Comparison of ENCODE assay signal across 23 mouse cellular contexts in the genomic region with DNA sequence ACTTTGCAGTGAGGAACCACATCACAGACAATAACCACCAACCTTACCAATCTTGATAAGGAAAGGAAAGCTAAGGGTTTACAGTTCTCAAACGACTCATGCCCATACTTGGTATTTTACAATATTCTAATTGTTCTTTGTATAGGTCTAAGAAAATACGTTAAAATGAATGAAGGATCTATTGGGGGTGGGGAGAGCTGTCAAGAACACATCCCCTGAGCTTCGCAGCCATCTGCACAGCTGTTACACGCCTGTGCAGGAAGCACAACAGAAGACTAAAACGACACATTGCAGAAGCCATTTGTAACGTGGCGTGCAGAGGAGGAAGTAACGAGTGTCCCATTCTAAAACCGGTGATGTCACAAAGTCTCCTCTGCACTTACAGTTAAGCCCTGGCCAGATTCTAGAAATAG.
DNase-seq lines count a peak whose midpoint lies in the region; ATAC-seq and TF ChIP-seq lines count a peak whose summit lies in the region.
"Had no signal": no experiment of that assay in that cellular context is flagged by ENCODE, and none has a peak within 500 bp of the region (broad histone marks: within the 10 kb centered on the region; RNA-seq: fewer than 3 reads in every experiment).

No protein-coding gene starts in this region.

- no peaks in the 10 kb centered on the region for H3K9me3 ChIP-seq in embryonic facial prominence, embryonic 14.5 days (ENCODE audit: control insufficient read depth, low read length)
- no peaks in the 10 kb centered on the region for H3K9me3 ChIP-seq in embryonic facial prominence, embryonic 10.5 days
- H3K9me3 ChIP-seq: embryonic facial prominence, embryonic 12.5 days; forebrain, embryonic 13.5 days; limb, embryonic 10.5 days; midbrain, embryonic 13.5 days; neural tube, embryonic 12.5 days; stomach, embryonic 15.5 days had no signal

- ATAC-seq in embryonic facial prominence, embryonic 14.5 days (ENCODE audit: low read depth): no peak
- ATAC-seq in granulocyte monocyte progenitor cell, adult 5-6 weeks (replicated peaks; ENCODE audit: poor library complexity, severe bottlenecking): peak; percentile 40; the same call in 1 of the 2 replicates
- ATAC-seq: forebrain, embryonic 13.5 days; midbrain, embryonic 13.5 days had no signal

- no peak overlapping the region for H3K9ac ChIP-seq in embryonic facial prominence, embryonic 14.5 days (ENCODE audit: low read depth, low read length)
- H3K9ac ChIP-seq: embryonic facial prominence, embryonic 12.5 days; forebrain, embryonic 13.5 days; midbrain, embryonic 13.5 days; neural tube, embryonic 12.5 days; stomach, embryonic 15.5 days had no signal

- H3K36me3 ChIP-seq in embryonic facial prominence, embryonic 14.5 days (ENCODE audit: control insufficient read depth, insufficient read depth, low read length): peaks cover 32% of the 10 kb centered on the region; the same call in 1 of the 2 replicates
- H3K36me3 ChIP-seq in embryonic facial prominence, embryonic 10.5 days (replicated peaks): peaks cover 3% of the 10 kb centered on the region; the same call in 1 of the 2 replicates
- no peaks in the 10 kb centered on the region for H3K36me3 ChIP-seq in thymus, adult 2 months (ENCODE audit: control insufficient read depth, insufficient read depth, low read length)
- H3K36me3 ChIP-seq: embryonic facial prominence, embryonic 12.5 days; limb, embryonic 10.5 days; stomach, embryonic 15.5 days had no signal

- H3K27ac ChIP-seq in embryonic facial prominence, embryonic 14.5 days (replicated peaks; ENCODE audit: low read depth, low read length): no peak overlapping the region
- H3K27ac ChIP-seq in embryonic facial prominence, embryonic 10.5 days (replicated peaks): no peak overlapping the region
- H3K27ac ChIP-seq in thymus, adult 2 months (ENCODE audit: control insufficient read depth, insufficient read depth, low read length): peak overlapping the region; percentile 71
- H3K27ac ChIP-seq: embryonic facial prominence, embryonic 12.5 days; forebrain, embryonic 13.5 days; limb, embryonic 10.5 days; macrophage; midbrain, embryonic 13.5 days; neural tube, embryonic 12.5 days; stomach, embryonic 15.5 days had no signal

- TF ChIP-seq POLR2A in thymus, adult 2 months (IDR thresholded peaks at IDR 0.05; ENCODE audit: control insufficient read depth, extremely low read depth, insufficient read depth, low read length, poor library complexity): no peak

- peak; percentile 12 for DNase-seq in embryonic facial prominence, embryonic 14.5 days (ENCODE audit: low spot score)
- DNase-seq in embryonic facial prominence, embryonic 10.5 days (ENCODE audit: low spot score): no peak
- DNase-seq in CD4-positive helper T cell, adult 2 months (ENCODE audit: low read depth, low spot score): peak; percentile 65
- DNase-seq in thymus, adult 2 months: peak; percentile 33
- no peak for DNase-seq in kidney, postnatal 10 days
- no peak for DNase-seq in liver
- no peak for DNase-seq in natural killer cell, adult 2 months (ENCODE audit: low spot score in 2 of 2)
- DNase-seq: adrenal gland, adult 2 months; cerebellum, adult 11-12 months; cerebellum, postnatal 10 days; gastrocnemius, postnatal 14 days; heart, postnatal 10 days; kidney, adult 18-20 months; right cerebral cortex, postnatal 25 days had no signal

- no peak overlapping the region for H3K4me3 ChIP-seq in embryonic facial prominence, embryonic 14.5 days (ENCODE audit: low read depth, low read length)
- no peak overlapping the region for H3K4me3 ChIP-seq in embryonic facial prominence, embryonic 10.5 days
- H3K4me3 ChIP-seq in thymus, adult 2 months (ENCODE audit: control insufficient read depth, insufficient read depth, low read length): no peak overlapping the region
- H3K4me3 ChIP-seq: embryonic facial prominence, embryonic 12.5 days; erythroblast, embryonic 14.5 days; forebrain, embryonic 13.5 days; limb, embryonic 10.5 days; midbrain, embryonic 13.5 days; neural tube, embryonic 12.5 days; stomach, embryonic 15.5 days had no signal

- no peak for TF ChIP-seq CTCF in thymus, adult 2 months (IDR thresholded peaks at IDR 0.05; ENCODE audit: borderline replicate concordance, control insufficient read depth, extremely low read depth, insufficient read depth, low read length, poor library complexity)

- H3K4me2 ChIP-seq in embryonic facial prominence, embryonic 14.5 days (ENCODE audit: low read depth, low read length): no peak overlapping the region
- H3K4me2 ChIP-seq: embryonic facial prominence, embryonic 12.5 days; forebrain, embryonic 13.5 days; midbrain, embryonic 13.5 days; neural tube, embryonic 12.5 days; stomach, embryonic 15.5 days had no signal

- no peaks in the 10 kb centered on the region for H3K27me3 ChIP-seq in embryonic facial prominence, embryonic 14.5 days (replicated peaks; ENCODE audit: control insufficient read depth, insufficient read depth, low read length)
- H3K27me3 ChIP-seq in embryonic facial prominence, embryonic 10.5 days (replicated peaks; ENCODE audit: low read depth, poor library complexity, severe bottlenecking): no peaks in the 10 kb centered on the region
- H3K27me3 ChIP-seq in thymus, adult 2 months (ENCODE audit: control insufficient read depth, insufficient read depth, low read length): no peaks in the 10 kb centered on the region
- H3K27me3 ChIP-seq: embryonic facial prominence, embryonic 12.5 days; forebrain, embryonic 13.5 days; midbrain, embryonic 13.5 days; neural tube, embryonic 12.5 days; stomach, embryonic 15.5 days had no signal

- H3K4me1 ChIP-seq in embryonic facial prominence, embryonic 14.5 days (ENCODE audit: control insufficient read depth, insufficient read depth, low read length): no peaks in the 10 kb centered on the region
- H3K4me1 ChIP-seq in embryonic facial prominence, embryonic 10.5 days: peaks cover 4% of the 10 kb centered on the region; the same call in 1 of the 2 replicates
- peaks cover 5% of the 10 kb centered on the region for H3K4me1 ChIP-seq in thymus, adult 2 months (replicated peaks; ENCODE audit: control insufficient read depth, insufficient read depth, low read length)
- H3K4me1 ChIP-seq: embryonic facial prominence, embryonic 12.5 days; midbrain, embryonic 13.5 days; neural tube, embryonic 12.5 days; stomach, embryonic 15.5 days had no signal

- WGBS in embryonic facial prominence, embryonic 14.5 days: 60% methylated on average over 9 of the region's 9 CpGs
- WGBS in embryonic facial prominence, embryonic 10.5 days: 83% methylated on average over 9 of the region's 9 CpGs
- WGBS in thymus, adult 2 months: 7% methylated on average over 9 of the region's 9 CpGs

Comparison
In these comparisons a context has a peak if more than half of its experiments do, and no peak if none do; other contexts are left out.
1. DNase-seq: peak in embryonic facial prominence, embryonic 14.5 days (single experiment), CD4-positive helper T cell, adult 2 months (single experiment) and thymus, adult 2 months (single experiment); none in embryonic facial prominence, embryonic 10.5 days (single experiment), kidney, postnatal 10 days (single experiment), liver (single experiment) and natural killer cell, adult 2 months (0 of 2).